Mouse (Mus musculus): ENCODE measurements around the gene Morn2. TPM values are rescaled to one million over a fixed set of nuclear protein-coding genes. Genes with fewer than 3 reads are reported as not detected.
A peak's percentile ranks its signal among the peaks of the same experiment; 100 is the strongest.
"Not testable (repeated sequence)": the region's sequence is repeated elsewhere in the genome, so short reads cannot be mapped to it uniquely, and the experiment has no call there.

Morn2 gene
- total RNA-seq (2021) = 10 to 100 TPM; 16.6 to 16.7 TPM
- long read RNA-seq, experiment 1, transcript Morn2-202 (5 exons, 656 nt) = major isoform, 8 of 8 reads
- long read RNA-seq, experiment 1, partial matches to known transcripts = 0 of 8 reads
- long read RNA-seq, experiment 1, other reads (novel, unspliced or antisense) = 0 of 8 reads
- long read RNA-seq, experiment 2, transcript Morn2-202 (5 exons, 656 nt) = major isoform, 9 of 10 reads
- long read RNA-seq, experiment 2, partial matches to known transcripts = 1 of 10 reads
- long read RNA-seq, experiment 2, other reads (novel, unspliced or antisense) = 0 of 10 reads

DNA sequence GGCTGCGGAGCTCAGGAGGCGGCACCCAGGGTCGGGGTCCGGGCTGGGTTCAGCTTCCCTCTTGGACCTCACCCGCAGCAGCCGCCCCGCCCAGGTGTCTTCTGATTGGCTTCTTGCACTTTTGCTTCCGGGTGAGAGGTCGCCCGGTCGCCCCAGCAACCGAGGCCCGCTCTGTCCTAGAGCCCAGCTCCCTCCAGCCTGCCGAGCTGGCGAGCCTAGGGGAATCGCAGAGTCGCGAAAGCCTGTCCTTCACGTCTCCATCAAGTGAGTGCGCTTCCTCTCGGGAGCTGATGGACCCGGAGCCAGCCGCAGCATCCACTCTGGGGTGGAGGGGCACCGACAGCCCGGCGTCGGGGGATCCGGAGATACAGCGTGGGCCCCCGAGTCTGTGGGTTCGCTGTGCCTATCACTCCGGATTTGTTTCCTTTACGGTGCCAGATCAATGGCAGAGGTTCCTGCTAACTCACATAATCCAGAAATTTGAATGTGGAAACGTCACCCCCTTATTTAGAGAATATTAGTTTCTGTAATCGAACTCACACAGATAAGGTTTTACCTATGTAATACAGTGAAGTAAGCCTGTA, at the start of gene Morn2, which contains the start of gene Dhx57:
TSS of gene Morn2 (plus strand) at position 130 of the 584 bp plus-strand sequence.
TSS of gene Dhx57 (minus strand) at position 403 of the 584 bp plus-strand sequence.
- DNase-seq (ENCODE audit: low spot score in 2 of 2) = peak; percentile 97 to 99

DNA sequence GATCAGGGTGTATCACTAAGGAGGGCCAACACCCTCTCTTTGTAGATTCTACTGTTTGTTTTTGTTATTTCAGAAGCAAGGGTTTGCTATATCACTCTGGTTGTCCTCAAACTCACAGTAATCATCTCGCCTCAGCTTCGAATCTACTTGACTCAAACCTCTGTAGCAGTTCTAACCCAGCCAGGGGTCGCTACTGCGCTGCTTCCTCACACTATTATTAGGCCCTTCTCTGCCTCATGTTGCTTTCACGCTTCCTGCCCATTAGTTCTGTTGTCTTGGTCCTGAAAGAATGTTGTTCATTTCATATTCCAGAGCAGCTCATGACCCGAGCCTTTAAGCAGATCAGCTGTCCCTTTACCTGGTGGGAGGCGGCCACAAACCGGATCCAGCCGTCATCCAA, 48.4 kb upstream of the Morn2 start:
- DNase-seq (ENCODE audit: low spot score in 2 of 2) = no peak

DNA sequence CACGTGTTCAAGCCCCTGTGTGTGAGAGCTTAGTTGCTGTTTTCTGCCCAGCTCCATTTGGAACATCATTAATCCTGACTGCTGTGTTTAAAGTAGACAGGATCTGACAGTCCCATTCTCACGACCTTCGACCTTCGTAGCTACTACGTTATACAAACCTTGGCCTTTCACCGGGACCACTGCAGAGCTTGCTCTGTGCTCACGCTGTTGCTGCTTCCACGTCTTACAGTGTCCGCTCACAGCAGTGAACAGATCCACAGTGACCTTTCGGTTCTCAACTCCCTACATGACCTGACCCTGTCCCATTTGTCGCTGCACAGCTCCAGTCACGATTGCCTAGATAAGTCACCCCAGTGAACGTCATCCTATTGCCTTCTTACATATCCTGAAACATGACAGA, 46.9 kb upstream of the Morn2 start:
- no peak for DNase-seq (ENCODE audit: low spot score in 2 of 2)

DNA sequence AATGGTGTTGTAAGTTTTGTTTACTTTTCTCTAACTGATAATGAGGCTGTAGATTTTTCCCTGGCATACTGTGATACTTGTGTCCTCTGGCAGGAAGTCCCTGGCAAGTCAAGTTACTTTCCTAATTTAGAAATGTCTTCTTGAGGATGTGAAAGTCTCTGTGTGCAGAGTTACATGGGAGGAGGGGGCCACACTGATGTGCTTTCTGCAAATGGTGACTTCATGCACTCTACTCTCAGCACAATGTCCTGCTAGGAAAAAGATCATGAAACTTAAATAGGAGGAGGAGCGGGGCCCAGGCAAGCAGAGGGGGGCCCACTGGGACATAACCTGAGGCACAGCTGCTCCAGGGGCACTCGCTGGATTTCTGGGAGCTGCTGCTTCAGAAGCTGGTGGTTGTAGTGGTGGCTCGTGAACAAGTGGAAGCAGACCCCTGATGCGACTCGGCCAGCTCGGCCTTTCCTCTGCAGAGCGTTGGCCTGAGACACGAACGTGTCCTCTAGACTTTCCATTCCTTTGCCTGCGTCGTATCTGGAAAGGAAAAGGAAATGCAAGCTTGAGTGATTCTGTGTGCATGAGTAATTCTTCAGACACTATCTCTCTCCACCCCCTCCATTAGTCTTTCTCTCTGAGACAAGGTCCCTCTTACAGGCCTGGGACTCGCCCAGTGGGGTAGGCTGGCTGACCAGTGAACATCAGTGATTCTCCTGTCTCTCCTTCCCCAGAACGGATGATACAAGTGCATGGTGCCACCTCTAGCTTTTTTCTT, 37.1 kb upstream of the Morn2 start:
- DNase-seq (ENCODE audit: low spot score in 2 of 2) = no peak

DNA sequence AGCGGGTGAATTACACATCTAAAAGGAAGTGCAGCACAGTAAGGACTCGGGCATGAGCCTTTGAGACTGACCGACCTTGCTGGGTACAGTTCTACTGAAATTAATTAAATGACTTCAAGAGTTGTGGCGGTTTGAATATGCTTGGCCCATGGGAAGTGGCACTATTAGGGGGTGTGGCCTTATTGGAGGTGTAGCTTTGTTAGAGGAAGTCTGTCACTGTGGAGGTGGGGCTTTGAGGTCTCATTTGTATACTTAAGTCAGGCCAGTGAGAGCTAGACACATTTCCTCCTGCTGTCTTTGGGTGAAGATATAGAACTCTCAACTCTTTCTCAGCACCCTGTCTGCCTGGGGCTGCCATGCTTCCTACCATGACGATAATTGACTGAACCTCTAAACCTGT, 35.6 kb upstream of the Morn2 start:
- no peak for DNase-seq (ENCODE audit: low spot score in 2 of 2)

DNA sequence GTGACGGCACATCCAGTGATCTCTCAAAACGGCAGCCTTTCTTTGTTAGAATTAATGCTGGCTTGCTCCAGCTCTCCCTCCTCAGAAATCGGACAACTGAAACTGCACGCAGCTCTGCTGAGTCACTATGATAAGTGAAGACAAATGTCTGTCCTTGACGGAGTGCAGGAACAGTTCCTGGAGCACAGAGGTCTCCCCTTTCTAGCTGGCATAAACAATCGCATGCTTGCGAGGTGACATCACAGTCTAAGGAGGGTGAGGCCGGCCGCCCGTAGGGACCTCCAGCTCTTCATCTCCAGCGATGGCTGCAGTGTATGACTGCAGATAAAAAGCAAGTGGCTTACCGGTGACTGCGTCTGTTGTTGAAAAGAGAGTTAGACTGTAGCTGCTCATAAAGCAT, 34.8 kb upstream of the Morn2 start:
- DNase-seq (ENCODE audit: low spot score in 2 of 2) = peak in 1 of 2 experiments; percentile 49

DNA sequence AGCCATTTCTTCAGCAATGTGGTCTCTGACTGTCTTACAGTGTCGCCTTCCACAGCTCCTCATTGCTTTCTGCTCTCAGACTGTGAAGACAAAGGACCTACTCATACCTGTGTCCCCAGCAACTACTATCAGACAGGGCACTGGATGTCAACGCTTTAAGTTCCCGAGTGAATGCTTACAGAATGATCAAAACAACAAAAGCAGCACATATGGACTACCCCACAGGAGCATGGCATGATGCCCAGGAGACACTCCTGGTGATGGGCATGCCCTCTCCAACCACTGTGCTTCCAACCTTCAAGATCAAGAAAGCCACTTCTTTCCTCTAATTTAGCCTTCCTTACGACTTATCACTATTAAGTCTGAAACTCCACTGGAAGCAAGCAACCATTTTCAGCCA, 22.9 kb upstream of the Morn2 start:
- DNase-seq (ENCODE audit: low spot score in 2 of 2) = no peak

DNA sequence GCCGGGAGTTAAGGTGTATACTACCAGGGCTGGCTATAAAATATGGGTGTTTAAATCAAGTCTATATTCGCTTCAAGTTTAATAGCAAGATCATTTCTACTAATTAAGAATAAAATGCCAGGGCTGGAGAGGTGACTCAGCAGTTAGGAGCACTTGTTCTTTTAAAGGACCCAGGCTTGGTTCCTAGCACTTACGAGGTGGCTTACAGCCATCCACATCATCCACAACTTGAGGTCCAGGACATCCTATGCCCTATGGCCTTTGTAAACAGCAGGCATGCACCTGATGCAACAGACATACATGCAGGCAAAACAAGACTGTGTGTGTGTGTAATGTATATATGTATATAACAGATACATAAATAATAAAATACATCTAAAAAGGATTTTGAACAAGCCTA, 21.9 kb upstream of the Morn2 start:
- no peak for DNase-seq (ENCODE audit: low spot score in 2 of 2)

DNA sequence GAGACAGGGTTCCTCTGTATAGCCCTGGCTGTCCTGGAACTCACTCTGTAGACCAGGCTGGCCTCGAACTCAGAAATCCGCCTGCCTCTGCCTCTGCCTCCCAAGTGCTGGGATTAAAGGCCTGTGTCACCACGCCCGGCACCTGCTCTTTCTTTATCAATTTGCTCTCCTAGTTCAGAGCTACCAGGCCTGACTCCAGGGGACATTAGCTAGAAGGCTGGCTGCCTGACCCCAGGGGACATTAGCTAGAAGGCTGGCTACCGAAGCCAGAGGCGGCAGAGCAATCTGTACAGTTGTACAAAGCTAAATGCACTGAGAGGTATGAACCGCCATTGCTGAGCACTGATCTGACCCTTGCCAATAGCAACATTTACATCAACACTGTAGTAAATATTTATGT, 19.4 kb upstream of the Morn2 start:
- not testable (repeated sequence) for DNase-seq (ENCODE audit: low spot score in 2 of 2)

DNA sequence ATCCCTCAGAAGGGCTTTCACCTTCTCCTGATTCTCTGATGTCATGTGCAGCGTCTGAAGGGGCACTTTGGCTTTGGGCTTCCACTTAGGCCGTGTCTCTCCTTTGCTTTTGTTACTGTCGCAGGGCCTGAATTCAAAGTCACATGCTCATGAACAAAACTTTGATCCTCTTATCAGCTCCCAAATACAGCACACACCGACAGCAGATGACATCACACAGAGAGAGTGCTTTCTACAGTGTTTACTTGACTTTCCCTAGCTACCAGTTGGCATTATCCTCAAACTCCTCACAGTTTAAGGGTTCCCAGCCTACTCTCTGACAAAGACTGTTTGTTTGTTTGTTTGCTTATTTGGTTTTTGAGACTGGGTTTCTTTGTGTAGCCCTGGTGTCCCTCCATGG, 11.7 kb upstream of the Morn2 start:
- no peak for DNase-seq (ENCODE audit: low spot score in 2 of 2)

DNA sequence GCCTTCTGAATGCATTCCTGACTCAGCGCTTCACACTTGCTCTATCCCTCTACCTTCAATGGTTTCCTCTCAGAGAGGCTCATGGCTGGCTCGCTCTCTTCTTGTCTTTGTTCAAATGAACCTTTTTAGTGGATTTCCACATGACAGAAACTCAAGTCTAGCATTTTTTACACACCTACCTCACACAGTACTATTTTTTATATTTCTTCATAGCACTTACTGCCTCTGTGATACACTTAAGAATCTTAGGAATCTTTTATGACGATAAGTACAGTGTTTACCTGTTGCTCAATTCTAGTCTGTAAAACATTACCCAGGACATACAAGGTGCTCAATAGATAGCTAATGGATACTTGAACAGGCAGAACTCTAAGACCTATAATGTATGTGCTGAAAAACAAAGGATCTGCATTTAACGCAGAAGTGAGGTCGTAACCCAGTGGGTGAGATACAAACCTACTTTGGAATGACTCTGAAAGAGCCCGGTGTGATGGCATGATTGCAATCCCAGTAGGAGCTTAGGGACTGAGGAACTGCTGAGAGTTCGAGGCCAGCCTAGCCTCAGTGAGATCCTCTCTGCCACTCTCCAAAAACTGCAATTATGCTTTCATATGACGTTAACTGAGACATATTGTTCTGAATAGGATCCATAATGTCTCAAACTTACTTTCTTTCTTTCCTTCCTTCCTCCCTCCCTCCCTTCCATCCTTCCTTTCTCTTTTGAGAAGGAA, 10.5 kb upstream of the Morn2 start:
- no peak for DNase-seq (ENCODE audit: low spot score in 2 of 2)

DNA sequence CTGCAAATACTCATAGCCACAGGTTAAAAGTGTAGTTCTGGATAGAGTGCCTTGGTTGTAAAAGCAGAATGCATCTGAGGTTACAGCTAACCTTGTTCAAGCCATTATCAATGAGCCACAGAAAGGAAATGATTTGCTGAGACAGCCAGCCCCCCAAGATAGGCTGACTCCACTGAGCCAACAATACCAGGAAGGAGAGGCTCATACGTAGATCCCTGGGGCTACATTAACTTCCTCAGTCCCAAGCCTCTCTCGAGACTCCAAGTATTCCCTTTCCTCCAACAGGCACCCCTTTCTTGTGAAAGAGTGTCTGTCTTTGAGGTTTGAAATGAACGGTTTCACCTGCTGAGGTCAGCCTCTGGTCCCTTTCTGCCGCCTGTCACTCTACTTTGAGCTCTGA, 5.6 kb upstream of the Morn2 start:
- no peak for DNase-seq (ENCODE audit: low spot score in 2 of 2)

DNA sequence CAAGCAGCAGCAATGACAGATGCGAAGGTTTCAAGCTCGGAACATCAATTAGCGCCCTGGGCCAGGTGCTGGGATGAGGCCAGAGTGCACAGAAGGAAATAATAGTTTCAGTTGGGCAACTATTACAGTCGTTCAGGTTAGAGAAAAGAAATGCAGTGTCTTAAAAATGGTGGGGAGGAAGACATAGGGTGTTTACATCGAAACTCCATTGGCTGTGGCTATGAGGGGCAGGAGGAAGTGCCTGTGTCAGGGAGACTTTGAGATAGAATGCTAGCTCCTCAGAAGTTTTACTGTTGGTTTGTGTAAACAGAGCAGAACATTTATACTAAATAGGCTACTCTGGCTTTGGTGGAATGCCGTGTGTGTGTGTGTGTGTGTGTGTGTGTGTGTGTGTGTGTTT, 2.0 kb upstream of the Morn2 start:
- no peak for DNase-seq (ENCODE audit: low spot score in 2 of 2)

DNA sequence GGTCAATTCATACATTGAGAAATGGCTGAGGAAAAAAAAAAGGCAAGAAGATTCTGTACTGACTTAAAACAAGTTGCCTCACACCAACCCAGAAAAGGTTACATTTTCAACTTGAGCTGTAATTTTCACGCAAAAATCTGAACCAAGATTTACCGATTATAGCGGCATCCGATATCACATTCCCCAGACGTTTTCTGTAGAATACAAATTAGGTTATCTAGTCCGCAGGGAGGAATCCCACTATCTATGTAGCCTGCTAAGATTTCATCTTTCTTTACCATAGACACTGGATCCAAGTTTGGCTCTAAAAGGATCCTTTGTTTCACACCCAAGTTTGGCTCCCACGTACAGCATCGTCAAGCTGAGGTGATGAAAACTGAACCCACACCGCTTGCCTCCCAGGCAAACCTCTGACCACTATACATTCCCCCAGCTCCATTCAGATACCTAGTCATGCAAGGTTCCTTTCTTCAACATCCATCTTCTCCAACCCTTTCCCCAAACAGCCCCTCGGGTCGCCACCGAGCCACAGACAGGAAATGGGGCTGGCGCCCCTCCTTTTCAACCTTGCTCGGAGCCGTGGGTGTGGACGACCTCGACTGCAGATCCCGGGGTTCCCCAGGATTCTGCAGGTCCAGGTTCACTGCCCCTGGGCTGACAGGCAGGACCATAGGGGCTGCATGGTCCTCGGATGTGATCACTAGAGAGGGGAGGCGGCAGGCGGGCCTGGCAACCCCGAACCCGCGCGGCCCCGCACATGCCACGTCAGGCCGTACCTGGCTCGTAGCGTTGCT, 526 bp upstream of the Morn2 start:
- DNase-seq (ENCODE audit: low spot score in 2 of 2) = no peak

DNA sequence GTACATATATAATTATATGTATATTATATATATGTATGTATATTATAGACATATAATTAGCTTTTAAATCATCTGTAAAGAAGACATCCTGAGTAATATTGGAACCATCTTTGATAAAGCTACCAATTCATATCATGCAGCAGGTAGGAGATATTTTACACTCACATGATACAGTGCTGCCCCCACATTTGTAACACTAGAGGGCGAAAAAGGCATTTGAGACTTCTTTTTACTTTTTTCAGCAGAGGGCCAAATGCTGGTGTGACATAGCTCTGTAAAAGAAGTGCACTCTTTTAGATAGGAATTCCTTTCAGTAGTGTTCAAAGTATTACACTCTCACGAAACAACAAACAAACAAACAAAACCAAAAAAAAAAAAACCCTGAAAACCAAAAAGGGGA, 1.1 kb downstream of the Morn2 start:
- no peak for DNase-seq (ENCODE audit: low spot score in 2 of 2)

DNA sequence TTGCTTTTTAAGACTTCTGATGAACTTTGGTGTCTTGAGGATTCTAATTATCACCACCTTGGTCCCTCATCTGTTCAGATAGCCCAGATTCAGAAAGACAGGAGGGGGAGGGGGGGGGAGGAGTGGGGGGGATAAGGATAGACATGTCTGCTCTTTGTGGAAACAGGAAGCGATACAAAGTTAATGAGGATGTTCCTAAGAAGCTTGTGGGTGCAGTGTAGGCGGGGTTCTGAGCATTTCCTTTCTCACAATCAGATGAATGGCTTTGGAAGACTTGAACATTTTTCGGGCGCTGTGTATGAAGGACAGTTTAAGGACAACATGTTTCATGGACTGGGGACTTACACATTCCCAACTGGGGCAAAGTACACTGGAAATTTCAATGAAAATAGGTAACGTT, 5.3 kb downstream of the Morn2 start:
- DNase-seq (ENCODE audit: low spot score in 2 of 2) = no peak

DNA sequence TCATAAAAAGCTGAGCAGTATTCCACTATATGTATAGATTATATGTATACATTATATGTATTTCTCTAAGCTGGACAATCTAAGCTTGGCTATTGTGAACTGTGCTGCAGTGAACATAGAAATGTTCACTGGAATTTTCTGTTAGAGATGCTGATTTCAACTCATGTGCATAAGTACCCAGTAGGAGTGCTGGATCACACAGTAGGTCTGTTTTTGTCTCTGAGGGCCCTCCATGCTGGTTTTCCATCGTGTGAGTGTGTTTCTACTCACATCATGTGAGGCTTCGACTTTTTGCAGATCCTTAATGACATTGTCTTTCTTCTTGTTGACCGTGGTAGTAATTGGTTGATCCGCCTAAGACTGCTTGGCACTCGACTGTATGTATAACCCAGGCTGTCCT, 8.8 kb downstream of the Morn2 start:
- no peak for DNase-seq (ENCODE audit: low spot score in 2 of 2)

DNA sequence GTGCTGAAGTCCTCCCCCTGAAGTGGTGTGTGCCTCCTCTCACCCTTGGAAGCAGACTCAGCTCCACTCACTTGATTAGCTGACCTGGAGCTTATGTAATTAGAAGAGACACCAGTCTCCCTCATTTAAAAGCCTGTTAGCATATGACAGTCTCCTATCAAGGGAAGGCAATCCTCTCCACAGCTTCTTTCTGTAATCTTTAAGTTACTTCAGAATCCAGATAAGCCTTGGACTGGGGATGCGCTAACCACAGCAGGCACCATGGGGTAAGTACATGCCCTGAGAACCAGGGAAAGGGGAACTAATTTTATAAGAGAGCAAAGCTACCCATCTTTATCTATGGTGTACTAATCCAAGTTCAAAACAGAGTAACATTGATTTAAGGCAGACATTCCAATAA, 17.2 kb downstream of the Morn2 start, which contains the start of gene Arhgef33:
TSS of gene Arhgef33 (plus strand) at position 157 of the 400 bp plus-strand sequence.
- DNase-seq (ENCODE audit: low spot score in 2 of 2) = no peak

DNA sequence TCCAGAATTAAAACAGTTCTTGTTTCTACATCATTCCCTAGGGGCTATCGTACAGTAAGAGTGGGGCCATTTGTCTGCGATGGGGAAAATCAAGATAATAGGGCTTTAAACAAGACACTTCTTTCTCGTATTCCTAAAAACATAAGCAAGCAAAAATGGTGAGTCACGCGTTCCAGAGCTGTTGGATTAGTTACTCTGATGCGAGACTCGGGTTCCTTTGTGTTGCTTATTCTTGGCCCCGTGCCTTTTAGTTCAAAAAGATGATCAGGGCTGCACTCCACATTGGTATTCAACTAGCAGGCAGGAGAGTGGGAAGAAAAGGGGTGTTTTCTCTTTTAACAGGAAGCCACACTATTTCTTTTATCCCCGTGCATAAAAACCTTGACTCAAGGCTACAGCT, 21.8 kb downstream of the Morn2 start:
- DNase-seq (ENCODE audit: low spot score in 2 of 2) = no peak

DNA sequence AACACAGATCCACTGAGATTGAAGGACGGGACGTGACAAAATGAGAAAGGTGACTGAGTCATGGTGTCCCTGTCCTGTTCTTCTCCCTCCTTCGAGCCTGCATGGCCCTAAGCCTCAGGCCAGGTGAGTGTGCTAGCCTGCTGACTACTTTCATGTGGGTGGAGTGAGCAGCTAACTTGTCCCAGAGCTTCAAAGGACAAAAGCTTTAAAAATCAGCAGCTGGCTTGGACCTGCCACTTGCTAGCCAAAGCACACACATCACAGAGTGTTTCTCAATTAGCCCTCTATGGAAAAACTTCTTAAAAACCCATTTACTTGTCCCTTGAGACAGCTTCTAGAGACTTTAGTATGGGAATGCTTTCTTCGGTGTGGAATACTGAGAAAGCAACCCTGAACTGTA, 22.4 kb downstream of the Morn2 start:
- DNase-seq (ENCODE audit: low spot score in 2 of 2) = no peak

DNA sequence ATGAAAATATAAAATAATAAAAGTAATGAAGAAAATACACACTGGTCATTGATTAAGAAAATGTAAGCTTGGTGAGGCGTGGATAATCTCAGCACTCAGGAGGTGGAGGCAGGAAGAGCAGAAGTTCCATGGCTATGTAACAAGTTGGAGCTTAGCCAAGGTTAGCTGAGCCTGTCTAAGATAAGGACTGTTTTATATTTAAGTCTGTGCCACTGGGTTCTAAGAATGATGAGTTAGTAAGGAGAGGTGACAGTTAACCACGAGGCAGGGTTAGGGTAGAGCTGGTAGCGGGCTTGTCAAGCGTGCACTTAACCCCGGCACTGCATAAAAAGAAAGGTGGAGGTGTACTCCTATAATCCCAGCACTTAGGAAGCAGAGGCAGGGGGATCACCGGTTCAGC, 32.2 kb downstream of the Morn2 start:
- no peak for DNase-seq (ENCODE audit: low spot score in 2 of 2)

Data from adrenal gland, postnatal 4 days (tissue).